ENCODE assay signal across 9 mouse cellular contexts in the genomic region with DNA sequence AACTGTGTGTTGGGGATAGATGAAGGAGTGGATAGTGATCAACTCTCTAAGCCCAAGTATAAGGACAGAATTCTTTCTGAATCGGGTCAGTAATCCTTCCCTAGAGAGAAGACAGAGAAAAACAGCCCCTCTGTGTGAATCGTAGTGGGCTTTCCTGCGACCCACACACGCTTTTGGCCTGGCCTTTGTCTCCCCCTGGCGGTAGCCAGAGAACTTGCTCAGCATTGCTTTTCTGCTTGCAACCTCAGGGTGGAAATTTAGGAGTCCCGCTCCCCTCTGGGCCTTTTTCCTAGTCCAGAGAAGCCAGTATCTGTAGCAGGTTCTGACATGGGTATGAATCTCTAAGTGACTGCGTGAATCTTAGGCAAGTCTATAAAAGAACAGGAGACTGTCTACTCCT. TPM values are rescaled to one million over a fixed set of nuclear protein-coding genes. Genes with fewer than 3 reads are reported as not detected.
A peak's percentile ranks its signal among the peaks of the same experiment; 100 is the strongest.
DNase-seq lines count a peak whose midpoint lies in the region; ATAC-seq and TF ChIP-seq lines count a peak whose summit lies in the region.
"Had no signal": no experiment of that assay in that cellular context is flagged by ENCODE, and none has a peak within 500 bp of the region (broad histone marks: within the 10 kb centered on the region; RNA-seq: fewer than 3 reads in every experiment).

No protein-coding gene starts in this region.

- peaks cover 99% of the 10 kb centered on the region for H3K27me3 ChIP-seq in midbrain, embryonic 10.5 days (ENCODE audit: low read depth, poor library complexity, severe bottlenecking)
- peaks cover 84% of the 10 kb centered on the region for H3K27me3 ChIP-seq in midbrain, embryonic 16.5 days (ENCODE audit: control insufficient read depth, insufficient read depth, low read depth, low read length)
- H3K27me3 ChIP-seq in heart, embryonic 12.5 days (replicated peaks) = peaks cover 45% of the 10 kb centered on the region
- peaks cover 76% of the 10 kb centered on the region for H3K27me3 ChIP-seq in limb, embryonic 14.5 days (ENCODE audit: control insufficient read depth, insufficient read depth, low read length)

- H3K27ac ChIP-seq in midbrain, embryonic 10.5 days (replicated peaks) = no peak overlapping the region
- no peak overlapping the region for H3K27ac ChIP-seq in midbrain, embryonic 16.5 days (ENCODE audit: low read length)
- no peak overlapping the region for H3K27ac ChIP-seq in heart, embryonic 12.5 days (ENCODE audit: poor library complexity, severe bottlenecking)
- no peak overlapping the region for H3K27ac ChIP-seq in limb, embryonic 14.5 days (replicated peaks; ENCODE audit: low read depth, low read length)

- no peak for TF ChIP-seq POLR2A in limb, embryonic 14.5 days (IDR thresholded peaks at IDR 0.05; ENCODE audit: borderline replicate concordance, extremely low read depth, insufficient read depth, insufficient read length)

- H3K4me2 ChIP-seq in midbrain, embryonic 16.5 days (ENCODE audit: low read length) = no peak overlapping the region
- H3K4me2 ChIP-seq in heart, embryonic 12.5 days = peak overlapping the region; percentile 94; the same call in 1 of the 2 replicates
- H3K4me2 ChIP-seq in limb, embryonic 14.5 days (replicated peaks; ENCODE audit: low read depth, low read length, severe bottlenecking) = no peak overlapping the region

- H3K4me3 ChIP-seq in midbrain, embryonic 10.5 days = no peak overlapping the region
- no peak overlapping the region for H3K4me3 ChIP-seq in midbrain, embryonic 16.5 days (ENCODE audit: low read depth, low read length)
- no peak overlapping the region for H3K4me3 ChIP-seq in heart, embryonic 12.5 days
- H3K4me3 ChIP-seq in limb, embryonic 14.5 days (replicated peaks; ENCODE audit: low read length) = no peak overlapping the region

- peaks cover 33% of the 10 kb centered on the region for H3K4me1 ChIP-seq in midbrain, embryonic 10.5 days
- H3K4me1 ChIP-seq in midbrain, embryonic 16.5 days (ENCODE audit: control insufficient read depth, insufficient read depth, low read length) = peaks cover 16% of the 10 kb centered on the region
- H3K4me1 ChIP-seq in heart, embryonic 12.5 days (replicated peaks) = peaks cover 34% of the 10 kb centered on the region
- peaks cover 24% of the 10 kb centered on the region for H3K4me1 ChIP-seq in limb, embryonic 14.5 days (ENCODE audit: control insufficient read depth, insufficient read depth, low read length)

- no peak overlapping the region for H3K9ac ChIP-seq in midbrain, embryonic 16.5 days (ENCODE audit: low read depth, low read length)
- no peak overlapping the region for H3K9ac ChIP-seq in heart, embryonic 12.5 days
- no peak overlapping the region for H3K9ac ChIP-seq in limb, embryonic 14.5 days (ENCODE audit: low read depth, low read length, severe bottlenecking)

- H3K9me3 ChIP-seq in midbrain, embryonic 10.5 days (replicated peaks) = no peaks in the 10 kb centered on the region
- no peaks in the 10 kb centered on the region for H3K9me3 ChIP-seq in midbrain, embryonic 16.5 days (replicated peaks; ENCODE audit: control insufficient read depth, low read length, poor library complexity, severe bottlenecking)
- no peaks in the 10 kb centered on the region for H3K9me3 ChIP-seq in heart, embryonic 12.5 days (replicated peaks)
- no peaks in the 10 kb centered on the region for H3K9me3 ChIP-seq in limb, embryonic 14.5 days (ENCODE audit: control insufficient read depth, low read length)

- DNase-seq in adrenal gland, adult (ENCODE audit: inconsistent age in 2 of 2, low spot score in 1 of 2) = peak; percentile 53 to 83
- no peak for DNase-seq in adrenal gland, postnatal 4 days (ENCODE audit: low spot score in 2 of 2)
- peak; percentile 80 for DNase-seq in midbrain, embryonic 10.5 days (ENCODE audit: low spot score)
- peak; percentile 23 for DNase-seq in cerebellum, adult 9-11 months
- DNase-seq in limb, embryonic 14.5 days (ENCODE audit: low spot score) = peak; percentile 82
- DNase-seq in spleen, adult 12 weeks (ENCODE audit: low spot score) = peak; percentile 45

- WGBS in midbrain, embryonic 10.5 days = 2% methylated on average over 7 of the region's 7 CpGs
- 2% methylated on average over 7 of the region's 7 CpGs for WGBS in midbrain, embryonic 16.5 days
- WGBS in heart, embryonic 12.5 days = 4% methylated on average over 7 of the region's 7 CpGs
- under 1% methylated on average over 7 of the region's 7 CpGs for WGBS in limb, embryonic 14.5 days

- ATAC-seq in midbrain, embryonic 16.5 days = no peak
- ATAC-seq in heart, embryonic 12.5 days (ENCODE audit: insufficient number of reproducible peaks, low FRiP score) = no peak
- ATAC-seq in limb, embryonic 14.5 days (ENCODE audit: low FRiP score, low read depth) = no peak

- no peaks in the 10 kb centered on the region for H3K36me3 ChIP-seq in midbrain, embryonic 10.5 days
- no peaks in the 10 kb centered on the region for H3K36me3 ChIP-seq in midbrain, embryonic 16.5 days (ENCODE audit: control insufficient read depth, insufficient read depth, low read length)
- no peaks in the 10 kb centered on the region for H3K36me3 ChIP-seq in heart, embryonic 12.5 days
- H3K36me3 ChIP-seq in limb, embryonic 14.5 days (ENCODE audit: control insufficient read depth, insufficient read depth, low read length) = no peaks in the 10 kb centered on the region

RNA-seq across cellular contexts. Expression of gene Ppm1j, which starts 0.9 kb away (rescaled TPM):
- 1 to 10 TPM; 8.8 to 9.2 TPM for total RNA-seq in adrenal gland, postnatal 4 days (2021)
- 1.1 and 1.2 TPM in 2 replicates for polyA plus RNA-seq in midbrain, embryonic 10.5 days (2016; fragmentation: Nextera tagmentation; extraction: Ambion mirVana)
- polyA plus RNA-seq in midbrain, embryonic 16.5 days (2015; fragmentation: Nextera tagmentation; extraction: Ambion mirVana) = 0.98 and 1.1 TPM in 2 replicates
- 39.2 and 39.3 TPM in 2 replicates for polyA plus RNA-seq in heart, embryonic 12.5 days (2016; fragmentation: Nextera tagmentation; extraction: Ambion mirVana)
- polyA plus RNA-seq in limb, embryonic 14.5 days (2012; rRNA removed) = 6.5 and 6.6 TPM in 2 replicates
- 4.1 and 4.4 TPM in 2 replicates for polyA plus RNA-seq in limb, embryonic 14.5 days (2014; fragmentation: Nextera tagmentation; extraction: Ambion mirVana)
- total RNA-seq: hematopoietic stem cell, adult 5-6 weeks had no signal

RNA-seq across cellular contexts. Expression of gene Fam19a3, which starts 1.7 kb away (rescaled TPM):
- 1 to 10 TPM; 1.2 to 1.3 TPM for total RNA-seq in adrenal gland, postnatal 4 days (2021)
- 0.15 TPM in 1 of 2 replicates, not detected in the other for polyA plus RNA-seq in midbrain, embryonic 10.5 days (2016; fragmentation: Nextera tagmentation; extraction: Ambion mirVana)
- polyA plus RNA-seq in midbrain, embryonic 16.5 days (2015; fragmentation: Nextera tagmentation; extraction: Ambion mirVana) = 0.11 TPM in 1 of 2 replicates, not detected in the other
- polyA plus RNA-seq in heart, embryonic 12.5 days (2016; fragmentation: Nextera tagmentation; extraction: Ambion mirVana) = 1.3 and 1.6 TPM in 2 replicates
- 0.92 and 0.93 TPM in 2 replicates for polyA plus RNA-seq in limb, embryonic 14.5 days (2012; rRNA removed)
- 0.26 and 0.36 TPM in 2 replicates for polyA plus RNA-seq in limb, embryonic 14.5 days (2014; fragmentation: Nextera tagmentation; extraction: Ambion mirVana)
- total RNA-seq: hematopoietic stem cell, adult 5-6 weeks had no signal

RNA-seq across cellular contexts. Expression of gene Rhoc, which starts 8.2 kb away (rescaled TPM):
- total RNA-seq in adrenal gland, postnatal 4 days (2021) = 100 to 1,000 TPM; 190 to 195 TPM
- 87.0 and 89.3 TPM in 2 replicates for polyA plus RNA-seq in midbrain, embryonic 10.5 days (2016; fragmentation: Nextera tagmentation; extraction: Ambion mirVana)
- 41.2 and 45.5 TPM in 2 replicates for polyA plus RNA-seq in midbrain, embryonic 16.5 days (2015; fragmentation: Nextera tagmentation; extraction: Ambion mirVana)
- 260 and 269 TPM in 2 replicates for polyA plus RNA-seq in heart, embryonic 12.5 days (2016; fragmentation: Nextera tagmentation; extraction: Ambion mirVana)
- polyA plus RNA-seq in limb, embryonic 14.5 days (2012; rRNA removed) = 158 and 161 TPM in 2 replicates
- 192 and 199 TPM in 2 replicates for polyA plus RNA-seq in limb, embryonic 14.5 days (2014; fragmentation: Nextera tagmentation; extraction: Ambion mirVana)

RNA-seq across cellular contexts. Expression of gene Mov10, which starts 38.4 kb away (rescaled TPM):
- 10 to 100 TPM; 49.0 to 52.8 TPM for total RNA-seq in adrenal gland, postnatal 4 days (2021)
- polyA plus RNA-seq in midbrain, embryonic 10.5 days (2016; fragmentation: Nextera tagmentation; extraction: Ambion mirVana) = 12.7 and 13.5 TPM in 2 replicates
- 7.8 and 8.3 TPM in 2 replicates for polyA plus RNA-seq in midbrain, embryonic 16.5 days (2015; fragmentation: Nextera tagmentation; extraction: Ambion mirVana)
- 43.4 and 45.0 TPM in 2 replicates for polyA plus RNA-seq in heart, embryonic 12.5 days (2016; fragmentation: Nextera tagmentation; extraction: Ambion mirVana)
- 32.7 and 41.4 TPM in 2 replicates for polyA plus RNA-seq in limb, embryonic 14.5 days (2012; rRNA removed)
- polyA plus RNA-seq in limb, embryonic 14.5 days (2014; fragmentation: Nextera tagmentation; extraction: Ambion mirVana) = 41.6 and 43.4 TPM in 2 replicates

Comparison
In these comparisons a context has a peak if more than half of its experiments do, and no peak if none do; other contexts are left out.
1. DNase-seq: peak in adrenal gland, adult (2 of 2), midbrain, embryonic 10.5 days (single experiment), cerebellum, adult 9-11 months (single experiment), limb, embryonic 14.5 days (single experiment) and spleen, adult 12 weeks (single experiment); none in adrenal gland, postnatal 4 days (0 of 2).